Mouse (Mus musculus): ENCODE measurements around the gene Ing2. TPM values are rescaled to one million over a fixed set of nuclear protein-coding genes. Genes with fewer than 3 reads are reported as not detected.

The Ing2 gene
- total and polyA plus RNA-seq, 3 experiments = 18.6 to 363 (median 61.7) TPM

GRCm38 (mm10) chr8:47684441-47684840, 9.1 kb upstream of the Ing2 start:
- Histone ChIP-seq H3K9ac (ENCODE audit: control insufficient read depth, low read depth, low read length, poor library complexity, severe bottlenecking) (no peak overlapping the region), H3K27me3 (ENCODE audit: control insufficient read depth in 1 of 2, insufficient read depth in 2 of 2, low read length in 2 of 2) (no peaks in the 10 kb centered on the region), H3K4me3 (ENCODE audit: control insufficient read depth in 1 of 2, insufficient read depth in 1 of 2, low read depth in 2 of 2, low read length in 2 of 2) (no peak overlapping the region), H3K36me3 (ENCODE audit: control insufficient read depth in 1 of 2, insufficient read depth in 2 of 2, low read length in 2 of 2) (no peaks in the 10 kb centered on the region), H3K9me3 (replicated peaks; ENCODE audit: insufficient read depth, low read length) (no peaks in the 10 kb centered on the region), H3K79me2 (ENCODE audit: control insufficient read depth, insufficient read depth, low read length, poor library complexity) (no peaks in the 10 kb centered on the region), H3K27ac (ENCODE audit: control insufficient read depth, low read depth, low read length) (no peak overlapping the region), H3K4me1 (ENCODE audit: control insufficient read depth in 1 of 2, insufficient read depth in 2 of 2, low read length in 2 of 2) (no peaks in the 10 kb centered on the region; a peak in 1 of 4 replicates)
- DNase-seq (ENCODE audit: low read depth, low spot score) = no peak
- TF ChIP-seq RAD21 (IDR thresholded peaks at IDR 0.05; ENCODE audit: low read depth, low read length) (no peak), BHLHE40 (IDR thresholded peaks at IDR 0.05; ENCODE audit: borderline replicate concordance, low read depth, low read length) (no peak), POLR2AphosphoS2 (IDR thresholded peaks at IDR 0.05; ENCODE audit: low read length) (0 out of 2 replicates have a peak, but pooled peaks have one; percentile 38), CHD2 (IDR thresholded peaks at IDR 0.05; ENCODE audit: low read length) (no peak)

- Histone ChIP-seq H3K79me2 (ENCODE audit: control insufficient read depth, insufficient read depth, low read length, poor library complexity) (no peaks in the 10 kb centered on the region), H3K4me3 (ENCODE audit: control insufficient read depth in 1 of 2, insufficient read depth in 1 of 2, low read depth in 2 of 2, low read length in 2 of 2) (no peak overlapping the region), H3K27ac (ENCODE audit: control insufficient read depth, low read depth, low read length) (no peak overlapping the region), H3K36me3 (ENCODE audit: control insufficient read depth in 1 of 2, insufficient read depth in 2 of 2, low read length in 2 of 2) (no peaks in the 10 kb centered on the region), H3K27me3 (ENCODE audit: control insufficient read depth in 1 of 2, insufficient read depth in 2 of 2, low read length in 2 of 2) (no peaks in the 10 kb centered on the region), H3K9ac (ENCODE audit: control insufficient read depth, low read depth, low read length, poor library complexity, severe bottlenecking) (no peak overlapping the region), H3K4me1 (ENCODE audit: control insufficient read depth in 1 of 2, insufficient read depth in 2 of 2, low read length in 2 of 2) (no peaks in the 10 kb centered on the region), H3K9me3 (replicated peaks; ENCODE audit: insufficient read depth, low read length) (no peaks in the 10 kb centered on the region)
- no peak for DNase-seq (ENCODE audit: low read depth, low spot score)
- 0 out of 2 replicates have a peak, but pooled peaks have one; percentile 35 for TF ChIP-seq ZMIZ1 (IDR thresholded peaks at IDR 0.05; ENCODE audit: low read depth, low read length)
- no peak for TF ChIP-seq NELFE (IDR thresholded peaks at IDR 0.05; ENCODE audit: low read depth, low read length)
- TF ChIP-seq TBP (IDR thresholded peaks at IDR 0.05; ENCODE audit: low read depth, low read length) = no peak
These were observed 8.6 kb upstream of the Ing2 start for GRCm38 (mm10) chr8:47683994-47684393.

GRCm38 (mm10) chr8:47680306-47680705, 5.0 kb upstream of the Ing2 start:
- no peak overlapping the region for H3K27ac ChIP-seq (ENCODE audit: control insufficient read depth, low read depth, low read length)
- no peaks in the 10 kb centered on the region for H3K27me3 ChIP-seq (ENCODE audit: control insufficient read depth in 1 of 2, insufficient read depth in 2 of 2, low read length in 2 of 2)
- H3K4me3 ChIP-seq (ENCODE audit: control insufficient read depth in 1 of 2, insufficient read depth in 1 of 2, low read depth in 2 of 2, low read length in 2 of 2) = no peak overlapping the region
- no peak for DNase-seq (ENCODE audit: low read depth, low spot score)
- H3K79me2 ChIP-seq (ENCODE audit: control insufficient read depth, insufficient read depth, low read length, poor library complexity) = peaks cover 13% of the 10 kb centered on the region
- no peaks in the 10 kb centered on the region for H3K9me3 ChIP-seq (replicated peaks; ENCODE audit: insufficient read depth, low read length)
- TF ChIP-seq MYC (IDR thresholded peaks at IDR 0.05; ENCODE audit: low read depth, low read length) (no peak), EP300 (IDR thresholded peaks at IDR 0.05; ENCODE audit: low read depth in 1 of 2, low read length in 2 of 2) (no peak), MAFK (IDR thresholded peaks at IDR 0.05; ENCODE audit: borderline replicate concordance, low read depth, low read length) (no peak), ZNF384 (IDR thresholded peaks at IDR 0.05; ENCODE audit: low read depth, low read length) (no peak), GABPA (IDR thresholded peaks at IDR 0.05; ENCODE audit: low read depth, low read length) (no peak), CTCF (IDR thresholded peaks at IDR 0.05 in 2 of 3, conservative IDR thresholded peaks at IDR 0.05 in 1 of 3; ENCODE audit: control insufficient read depth in 1 of 3, insufficient read depth in 1 of 3, low read depth in 2 of 3, low read length in 3 of 3, poor library complexity in 1 of 3, severe bottlenecking in 1 of 3) (no peak), CHD1 (IDR thresholded peaks at IDR 0.05; ENCODE audit: low read depth, low read length) (no peak), E2F4 (IDR thresholded peaks at IDR 0.05; ENCODE audit: borderline replicate concordance, low read depth, low read length) (no peak), POLR2AphosphoS5 (IDR thresholded peaks at IDR 0.05; ENCODE audit: borderline replicate concordance, low read depth, low read length) (no peak)
- H3K36me3 ChIP-seq (ENCODE audit: control insufficient read depth in 1 of 2, insufficient read depth in 2 of 2, low read length in 2 of 2) = peaks cover 0 to 5% of the 10 kb centered on the region in 2 experiments; a peak in 2 of 4 replicates
- no peak overlapping the region for H3K9ac ChIP-seq (ENCODE audit: control insufficient read depth, low read depth, low read length, poor library complexity, severe bottlenecking)
- peaks cover 4 to 6% of the 10 kb centered on the region in 2 experiments; a peak in 2 of 4 replicates for H3K4me1 ChIP-seq (ENCODE audit: control insufficient read depth in 1 of 2, insufficient read depth in 2 of 2, low read length in 2 of 2)
